Mouse (Mus musculus) heart, postnatal 10 days (tissue): ENCODE measurements around the gene Il12rb1. TPM values are rescaled to one million over a fixed set of nuclear protein-coding genes. Genes with fewer than 3 reads are reported as not detected.

Experiments used
- DNase-seq, 2 experiments: peaks; one replicate each; pipeline ENCODE4 v3.0.0; 2021
- intact Hi-C: fragments of 180-260 bp; cut with DNase I; formaldehyde crosslinking; loops from one replicate; pipeline ENCODE4 v1.15.1; 2025
- total RNA-seq, 2 experiments: library from RNA; stranded (reverse); gene quantifications; 2 replicates each; pipeline ENCODE4 v1.2.3; 2021

The Il12rb1 gene
- total RNA-seq, 2 experiments from 2014 or later = 0.53 TPM; not detected in 1

DNA sequence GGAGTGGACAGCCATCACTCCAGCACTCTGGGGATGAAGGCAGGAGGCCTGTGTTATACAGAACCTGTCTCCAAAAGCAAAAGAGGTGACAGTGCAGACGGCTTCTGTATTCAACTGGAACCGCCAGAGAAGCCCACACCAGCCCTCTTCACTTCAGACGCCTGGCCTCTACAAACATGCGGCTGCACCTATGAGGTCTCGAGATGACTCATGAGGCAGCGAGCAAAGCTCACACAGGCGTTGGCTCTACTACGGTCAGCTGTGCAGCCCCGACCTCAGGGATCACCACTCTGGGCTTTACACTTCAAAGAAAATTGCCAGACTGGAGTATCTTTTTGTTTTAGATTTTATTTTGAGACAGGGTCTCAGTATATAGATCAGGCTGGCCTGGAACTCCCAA lies 35.4 kb upstream of the Il12rb1 start:
- intact Hi-C loops = no loop called here

DNA sequence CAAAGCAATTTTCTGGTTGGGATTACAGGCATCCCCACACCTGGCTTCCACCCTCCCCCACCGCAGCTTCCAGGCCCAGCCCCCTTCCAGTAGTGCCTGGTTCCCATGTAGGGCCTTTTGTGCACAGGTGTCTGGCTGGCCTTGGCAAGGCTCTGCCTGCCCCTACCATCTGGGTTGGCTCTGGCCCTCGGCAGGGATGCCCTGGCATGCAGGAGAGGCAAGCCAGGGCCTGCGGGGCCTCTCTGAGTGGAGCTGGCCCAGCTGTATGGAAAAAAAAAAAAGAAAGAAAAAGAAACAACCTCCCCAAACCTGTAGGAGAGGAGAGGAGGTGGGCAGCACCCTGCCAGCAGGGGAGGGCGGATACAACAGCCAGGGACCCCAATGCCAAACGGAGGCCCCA lies 34.8 kb upstream of the Il12rb1 start:
- intact Hi-C loops = no loop called here
- DNase-seq = no peak

More for the DNA sequence above, 35.4 kb upstream of the Il12rb1 start:
- no peak for DNase-seq

- intact Hi-C loops = no loop called here
Observed at GRCm38 (mm10) chr8:70773833-70774232, 34.4 kb upstream of the Il12rb1 start.

DNA sequence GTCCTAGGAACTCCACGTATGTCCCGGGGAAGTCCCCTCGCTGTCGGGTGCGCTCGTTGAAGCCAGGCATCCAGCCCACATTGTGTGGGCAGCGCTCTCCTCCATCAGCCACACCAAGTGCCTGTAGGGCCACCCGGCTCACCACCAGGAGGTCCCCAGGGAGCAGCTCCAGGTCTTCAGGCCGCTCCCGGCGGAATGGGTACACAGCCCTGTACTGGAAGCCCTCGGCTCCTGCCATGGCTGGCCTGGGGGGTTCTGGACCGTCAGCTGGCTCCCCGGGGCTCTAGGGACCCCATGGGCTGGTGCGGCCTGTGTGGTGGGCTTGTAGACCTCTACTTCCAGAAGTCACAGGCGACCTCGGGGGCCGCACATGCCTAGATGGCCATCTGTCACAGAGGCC lies 33.5 kb upstream of the Il12rb1 start:
- DNase-seq = no peak
- intact Hi-C loops = no loop called here

More at GRCm38 (mm10) chr8:70773833-70774232, 34.4 kb upstream of the Il12rb1 start:
- DNase-seq = peak; percentile 90 to 93

GRCm38 (mm10) chr8:70775227-70775626 lies 33.0 kb upstream of the Il12rb1 start:
- intact Hi-C loops = no loop called here
- DNase-seq = peak in 1 of 2 experiments; percentile 54

- no peak for DNase-seq
Observed at GRCm38 (mm10) chr8:70775851-70776495, 32.3 kb upstream of the Il12rb1 start.

GRCm38 (mm10) chr8:70776496-70777444 lies 31.5 kb upstream of the Il12rb1 start, which contains the start of gene Pik3r2:
TSS of gene Pik3r2 (minus strand) at chr8:70776713.
- intact Hi-C loops = no loop called here
- DNase-seq = peak; percentile 98 to 99

More at GRCm38 (mm10) chr8:70775851-70776495, 32.3 kb upstream of the Il12rb1 start:
- intact Hi-C loops = no loop called here

- DNase-seq = no peak
- intact Hi-C loops = no loop called here
Observed at GRCm38 (mm10) chr8:70780093-70780492, 28.2 kb upstream of the Il12rb1 start.

GRCm38 (mm10) chr8:70786291-70787050 lies 21.8 kb upstream of the Il12rb1 start:
- intact Hi-C loops = no loop called here
- no peak for DNase-seq

GRCm38 (mm10) chr8:70787051-70787445 lies 21.2 kb upstream of the Il12rb1 start:
- intact Hi-C loops = no loop called here
- DNase-seq = no peak

DNA sequence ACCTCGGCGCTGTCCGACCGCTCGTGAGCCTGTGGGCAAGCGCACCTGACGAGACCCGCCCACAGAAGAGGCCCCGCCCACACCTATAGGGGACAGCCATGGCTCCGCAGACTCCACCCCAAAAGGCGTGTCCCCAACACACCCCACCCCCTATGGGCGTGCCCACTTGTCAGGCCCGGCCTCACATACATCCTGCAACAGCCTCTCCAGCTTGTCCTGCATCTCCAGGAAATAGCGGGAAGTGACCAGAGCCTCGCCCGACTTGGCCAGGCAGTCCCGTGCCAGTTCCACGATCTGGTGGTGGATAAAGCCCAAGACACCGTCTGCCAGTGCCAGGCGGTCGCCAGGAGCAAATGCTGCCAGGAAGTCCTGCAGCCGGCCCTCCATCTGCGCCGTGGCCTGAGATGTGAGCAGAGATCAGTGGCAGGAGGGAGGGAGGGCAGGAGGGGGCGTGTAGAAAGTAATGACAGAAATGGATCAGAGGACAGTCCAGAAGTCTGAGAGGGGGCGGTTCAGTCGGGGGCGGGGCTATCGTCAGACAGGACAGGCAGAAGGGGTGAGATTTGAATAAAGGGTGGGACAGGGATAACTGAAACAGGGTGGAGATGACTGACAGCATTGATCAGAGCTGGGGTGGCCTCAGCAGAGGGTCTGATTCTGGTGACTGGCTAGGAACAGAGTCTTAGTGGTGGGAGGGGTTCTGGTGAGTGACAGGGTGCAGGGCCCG lies 20.1 kb upstream of the Il12rb1 start:
- intact Hi-C loops = no loop called here
- no peak for DNase-seq

DNA sequence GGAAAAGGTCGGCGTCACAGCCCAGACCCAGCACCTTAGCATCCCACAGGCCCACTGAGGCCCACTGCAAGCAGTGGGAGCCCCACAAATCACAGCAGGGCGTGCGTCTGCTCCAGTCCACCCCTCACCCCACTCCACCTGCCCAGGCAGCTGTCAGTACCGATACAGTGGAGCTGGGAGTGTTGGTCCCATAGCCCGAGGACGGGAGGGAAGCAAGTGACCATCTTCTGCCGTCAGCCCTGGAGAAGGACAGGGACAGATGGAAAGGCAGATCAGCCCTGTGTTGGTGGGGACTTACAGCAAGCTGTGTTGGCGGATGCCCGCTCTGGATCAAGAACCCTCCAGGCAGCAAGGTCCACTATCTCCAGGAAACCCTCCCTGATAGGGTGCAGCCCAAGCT lies 19.2 kb upstream of the Il12rb1 start:
- intact Hi-C loops = no loop called here
- DNase-seq = no peak

GRCm38 (mm10) chr8:70790846-70791245 lies 17.4 kb upstream of the Il12rb1 start:
- intact Hi-C loops = no loop called here
- DNase-seq = no peak

DNA sequence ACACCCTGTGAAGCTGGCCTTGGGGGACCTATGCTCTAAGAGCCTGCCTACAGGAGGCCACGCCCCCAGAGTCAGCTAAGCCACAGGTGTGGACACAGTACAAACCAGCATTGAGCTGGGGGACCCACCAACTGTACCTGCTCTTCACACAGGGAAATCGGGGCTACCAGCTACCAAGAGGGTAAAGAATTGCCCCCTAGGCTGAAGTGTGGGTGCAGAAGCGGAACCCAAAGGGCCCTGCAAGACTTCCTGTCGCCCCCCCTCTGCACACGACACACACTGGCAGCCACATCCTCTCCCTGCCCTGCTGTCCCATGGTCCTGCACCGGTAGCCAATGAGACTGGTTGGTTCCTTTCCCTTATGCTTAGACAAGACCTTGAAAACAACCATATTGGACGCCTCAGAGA lies 17.0 kb upstream of the Il12rb1 start:
- no peak for DNase-seq
- intact Hi-C loops = no loop called here

- intact Hi-C loops = no loop called here
- DNase-seq = peak; percentile 97
Observed at GRCm38 (mm10) chr8:70791975-70792691, 16.1 kb upstream of the Il12rb1 start.

DNA sequence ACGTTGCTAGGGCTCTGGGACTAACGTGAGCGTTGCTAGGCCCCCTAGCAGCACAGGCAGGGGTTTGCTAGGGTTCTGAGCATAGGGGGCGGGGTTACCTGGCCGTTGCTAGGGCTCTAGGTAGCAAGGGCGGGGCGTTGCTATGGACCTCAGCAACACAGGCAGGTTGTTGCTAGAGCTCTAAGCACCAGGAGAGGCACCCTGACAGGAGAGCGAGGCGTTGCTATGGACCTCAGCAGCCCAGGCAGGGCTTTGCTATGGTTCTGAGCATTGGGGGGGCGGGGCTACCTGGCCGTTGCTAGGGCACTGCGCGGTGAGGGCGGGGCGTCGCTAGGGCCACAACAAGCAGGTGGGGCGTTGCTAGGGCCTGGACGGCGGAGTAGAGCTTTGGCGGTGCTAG lies 15.5 kb upstream of the Il12rb1 start:
- no peak for DNase-seq
- intact Hi-C loops = no loop called here

DNA sequence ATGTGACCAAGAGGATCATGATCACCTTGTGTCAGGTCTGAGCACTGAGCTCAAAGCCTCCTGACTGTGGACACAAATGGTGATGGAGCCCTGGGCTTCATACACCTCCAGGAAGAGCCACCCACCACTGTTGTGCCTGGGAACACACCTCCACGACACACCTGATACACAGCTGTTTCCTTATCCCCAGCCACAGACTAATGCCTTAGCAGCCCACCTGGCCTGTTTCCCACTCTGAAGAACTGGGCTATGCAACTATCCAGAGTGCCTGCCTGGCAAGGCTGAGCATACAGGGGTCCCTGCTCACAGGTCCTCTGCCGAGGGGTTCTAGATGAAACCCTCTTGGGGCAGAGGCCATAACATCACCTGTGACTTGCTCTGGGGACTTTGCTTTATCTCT lies 14.0 kb upstream of the Il12rb1 start:
- DNase-seq = no peak
- intact Hi-C loops = no loop called here

DNA sequence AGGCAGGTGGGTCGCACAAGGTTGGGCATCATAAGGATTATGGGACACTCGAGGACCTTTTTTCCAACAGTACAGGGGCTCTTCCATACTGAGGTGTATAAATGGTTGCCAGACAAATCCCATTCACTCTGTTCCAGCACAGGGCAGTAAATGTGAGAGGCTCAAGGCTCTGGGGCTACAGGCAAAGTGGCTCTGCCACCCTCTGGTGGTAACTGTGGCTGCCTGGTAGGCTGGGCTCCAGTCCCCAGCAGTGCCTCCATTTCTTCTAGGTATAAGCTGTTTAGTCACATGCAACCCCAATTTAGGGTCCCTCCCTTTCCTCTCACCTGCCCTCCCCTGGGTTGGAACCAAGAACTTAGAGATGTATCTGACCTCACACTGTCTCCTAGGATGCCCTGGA lies 12.9 kb upstream of the Il12rb1 start:
- intact Hi-C loops = no loop called here
- no peak for DNase-seq

GRCm38 (mm10) chr8:70796403-70797080 lies 11.7 kb upstream of the Il12rb1 start:
- intact Hi-C loops = no loop called here
- no peak for DNase-seq
